Mouse (Mus musculus): ENCODE measurements around the gene Pias1.
"Not testable (repeated sequence)": the region's sequence is repeated elsewhere in the genome, so short reads cannot be mapped to it uniquely, and the experiment has no call there.

Gene Pias1

GRCm38 (mm10) chr9:62935854-62936253 lies 51.9 kb downstream of the Pias1 start:
- DNase-seq, result no peak

GRCm38 (mm10) chr9:62934700-62935400 lies 52.9 kb downstream of the Pias1 start:
- DNase-seq, result no peak

- DNase-seq, result no peak
Observed at GRCm38 (mm10) chr9:62932575-62933339, 55.0 kb downstream of the Pias1 start.

GRCm38 (mm10) chr9:62924886-62925610 lies 62.7 kb downstream of the Pias1 start:
- no peak for DNase-seq

- DNase-seq, result no peak
Observed at GRCm38 (mm10) chr9:62920877-62921276, 66.8 kb downstream of the Pias1 start.

GRCm38 (mm10) chr9:62917059-62917458 lies 70.7 kb downstream of the Pias1 start:
- DNase-seq, result no peak

GRCm38 (mm10) chr9:62913390-62914069 lies 74.2 kb downstream of the Pias1 start:
- DNase-seq, result no peak

- no peak for DNase-seq
Observed at GRCm38 (mm10) chr9:62905039-62905438, 82.7 kb downstream of the Pias1 start.

- no peak for DNase-seq
Observed at GRCm38 (mm10) chr9:62903841-62904240, 83.9 kb downstream of the Pias1 start.

- DNase-seq, result no peak
Observed at GRCm38 (mm10) chr9:62901736-62902135, 86.0 kb downstream of the Pias1 start.

GRCm38 (mm10) chr9:62894486-62894885 lies 93.2 kb downstream of the Pias1 start:
- DNase-seq, result no peak

- DNase-seq, result peak; percentile 18
Observed at GRCm38 (mm10) chr9:62881871-62882270, 105.9 kb downstream of the Pias1 start.

- no peak for DNase-seq
Observed at GRCm38 (mm10) chr9:62877825-62878224, 109.9 kb downstream of the Pias1 start.

- DNase-seq, result no peak
Observed at GRCm38 (mm10) chr9:62876966-62877616, 110.6 kb downstream of the Pias1 start.

- DNase-seq, result no peak
Observed at GRCm38 (mm10) chr9:62870728-62871127, 117.0 kb downstream of the Pias1 start.

GRCm38 (mm10) chr9:62869236-62869635 lies 118.5 kb downstream of the Pias1 start:
- DNase-seq, result not testable (repeated sequence)

- DNase-seq, result no peak
Observed at GRCm38 (mm10) chr9:62860866-62861265, 126.9 kb downstream of the Pias1 start.

GRCm38 (mm10) chr9:62860102-62860501 lies 127.6 kb downstream of the Pias1 start:
- DNase-seq, result not testable (repeated sequence)

GRCm38 (mm10) chr9:62858266-62859019 lies 129.3 kb downstream of the Pias1 start:
- no peak for DNase-seq

GRCm38 (mm10) chr9:62857719-62858261 lies 129.9 kb downstream of the Pias1 start, which contains the start of gene Calml4:
Calml4 (plus strand) TSS chr9:62858080.
- no peak for DNase-seq

- no peak for DNase-seq
Observed at GRCm38 (mm10) chr9:62857216-62857615, 130.5 kb downstream of the Pias1 start.

Data from cerebellum, adult 11 months (tissue).